Mouse (Mus musculus): ENCODE data around the gene Frrs1l. TPM values are rescaled to one million over a fixed set of nuclear protein-coding genes. Genes with fewer than 3 reads are reported as not detected.

Gene Frrs1l
- polyA plus RNA-seq (2017; shearing (Covaris generic)) = not detected

DNA sequence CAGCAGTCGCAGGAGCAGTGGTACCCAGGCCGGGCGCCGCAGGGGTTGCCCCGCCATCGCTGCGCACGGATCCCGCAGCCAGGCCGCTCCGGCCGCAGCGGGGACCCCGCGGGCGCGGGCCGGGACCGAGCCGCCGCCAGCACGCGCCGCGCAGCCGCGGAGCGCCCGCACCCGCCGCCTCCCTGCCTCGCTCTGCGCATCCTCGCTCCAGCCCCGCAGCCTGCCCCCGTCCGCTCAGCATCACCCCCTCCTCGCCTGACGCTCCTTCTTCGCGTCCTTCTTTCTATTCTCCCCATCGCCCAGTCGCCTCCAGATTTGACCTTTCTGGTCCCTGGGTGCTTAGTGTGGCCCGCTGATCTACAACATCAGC, at the start of gene Frrs1l:
Gene Frrs1l (minus strand): TSS at position 177 of the 370 bp plus-strand sequence.
- ATAC-seq = no peak

GRCm38 (mm10) chr4:57039127-57040031, 49.2 kb upstream of the Frrs1l start:
- no peak for ATAC-seq

- ATAC-seq = no peak
Observed at GRCm38 (mm10) chr4:57037554-57037953, 47.4 kb upstream of the Frrs1l start.

DNA sequence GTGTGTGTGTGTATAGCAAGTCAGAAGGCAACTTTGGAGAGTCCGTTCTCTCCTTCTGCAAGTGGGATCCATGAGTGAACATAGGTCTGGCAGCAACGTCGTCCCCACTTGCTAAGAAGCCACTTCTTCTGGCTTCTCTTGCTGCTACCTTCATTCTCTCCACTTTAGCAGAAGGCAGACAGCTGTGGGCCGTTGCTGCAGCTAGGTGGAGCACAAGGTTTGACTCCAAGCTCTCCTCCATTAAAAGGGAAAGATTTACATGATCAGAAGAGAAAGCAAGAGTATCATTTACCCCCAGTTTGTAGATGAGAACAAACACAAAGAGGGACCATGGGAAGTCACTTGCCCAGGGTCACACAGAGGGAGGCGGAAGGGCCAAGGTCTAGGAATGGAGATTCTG, 44.0 kb upstream of the Frrs1l start:
- ATAC-seq = no peak

DNA sequence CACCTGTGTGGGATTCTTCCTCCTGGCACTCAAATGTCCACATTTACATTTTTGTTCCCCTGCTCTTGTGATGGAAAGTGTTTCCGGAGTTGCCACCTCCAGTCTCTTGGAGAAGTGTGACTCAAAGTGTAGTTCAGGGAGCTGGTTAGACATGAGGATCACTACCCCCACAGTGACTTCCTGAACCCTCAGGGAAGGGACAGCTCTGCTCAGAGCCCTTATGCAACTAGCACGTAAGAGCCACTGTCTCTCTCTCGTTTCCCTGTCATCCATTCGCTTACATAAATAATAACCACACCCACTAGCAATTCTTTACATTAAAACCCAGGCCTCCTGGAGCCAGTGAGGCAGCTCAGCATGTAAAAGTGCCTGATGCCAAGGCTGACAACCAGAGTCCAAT, 41.2 kb upstream of the Frrs1l start:
- no peak for ATAC-seq

- ATAC-seq = peak; percentile 74
Observed at GRCm38 (mm10) chr4:57027954-57028353, 37.8 kb upstream of the Frrs1l start.

DNA sequence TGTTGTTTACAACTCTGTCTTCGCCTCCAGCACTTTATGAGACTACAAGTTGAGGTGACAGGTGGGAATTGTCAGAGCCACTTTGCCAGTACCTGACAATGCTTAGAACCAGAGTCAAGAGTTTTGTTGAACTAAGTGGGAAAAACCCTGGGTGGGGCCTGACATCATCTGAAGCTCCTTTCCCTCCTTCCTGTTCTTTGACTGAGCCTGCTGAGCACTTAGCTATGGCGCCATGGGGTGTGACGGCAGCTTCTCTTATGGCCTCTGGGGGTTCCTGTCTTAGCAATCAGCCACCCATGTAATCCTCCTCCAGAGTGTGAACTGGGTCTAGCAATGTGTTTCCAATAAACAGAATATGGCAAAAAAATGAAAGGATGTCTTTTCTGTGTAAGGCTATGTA, 33.3 kb upstream of the Frrs1l start:
- no peak for ATAC-seq

DNA sequence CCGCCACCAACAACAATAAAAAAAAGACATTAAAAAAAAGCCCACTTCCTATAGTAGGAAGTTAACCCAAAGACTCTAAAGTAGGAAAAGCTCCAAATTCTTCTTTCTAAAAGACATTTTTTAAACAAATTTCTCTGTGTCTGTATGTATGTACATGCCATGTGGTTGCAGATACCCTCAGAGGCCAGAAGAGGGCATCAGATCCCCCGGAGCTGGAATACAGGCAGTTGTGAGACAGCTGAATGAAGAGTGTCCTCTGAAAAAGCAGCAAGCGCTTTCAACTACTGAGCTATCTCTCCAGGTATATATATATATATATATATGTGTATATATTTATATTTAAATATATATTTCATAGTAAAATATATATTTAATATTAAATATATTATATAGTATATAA, 31.1 kb upstream of the Frrs1l start:
- ATAC-seq = no peak

DNA sequence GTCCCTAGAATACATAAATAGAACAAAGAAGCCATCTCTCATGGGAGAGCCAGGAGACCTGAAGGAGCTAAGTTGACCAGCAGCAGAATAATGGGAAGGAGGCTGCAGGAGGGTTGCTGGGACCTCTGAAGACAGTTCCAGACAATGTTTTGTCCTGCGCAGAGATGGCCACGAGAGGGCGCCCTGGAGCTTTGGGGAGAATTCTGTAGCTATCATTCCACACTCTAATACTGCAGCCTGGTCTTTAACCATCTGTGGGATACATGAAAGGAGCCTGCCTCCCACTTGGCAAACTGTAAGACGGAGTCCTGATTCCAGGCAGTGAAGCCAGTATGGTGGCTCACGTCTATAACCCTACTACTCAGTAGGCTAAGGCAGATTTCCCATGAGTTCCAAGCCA, 27.0 kb upstream of the Frrs1l start:
- ATAC-seq = no peak

DNA sequence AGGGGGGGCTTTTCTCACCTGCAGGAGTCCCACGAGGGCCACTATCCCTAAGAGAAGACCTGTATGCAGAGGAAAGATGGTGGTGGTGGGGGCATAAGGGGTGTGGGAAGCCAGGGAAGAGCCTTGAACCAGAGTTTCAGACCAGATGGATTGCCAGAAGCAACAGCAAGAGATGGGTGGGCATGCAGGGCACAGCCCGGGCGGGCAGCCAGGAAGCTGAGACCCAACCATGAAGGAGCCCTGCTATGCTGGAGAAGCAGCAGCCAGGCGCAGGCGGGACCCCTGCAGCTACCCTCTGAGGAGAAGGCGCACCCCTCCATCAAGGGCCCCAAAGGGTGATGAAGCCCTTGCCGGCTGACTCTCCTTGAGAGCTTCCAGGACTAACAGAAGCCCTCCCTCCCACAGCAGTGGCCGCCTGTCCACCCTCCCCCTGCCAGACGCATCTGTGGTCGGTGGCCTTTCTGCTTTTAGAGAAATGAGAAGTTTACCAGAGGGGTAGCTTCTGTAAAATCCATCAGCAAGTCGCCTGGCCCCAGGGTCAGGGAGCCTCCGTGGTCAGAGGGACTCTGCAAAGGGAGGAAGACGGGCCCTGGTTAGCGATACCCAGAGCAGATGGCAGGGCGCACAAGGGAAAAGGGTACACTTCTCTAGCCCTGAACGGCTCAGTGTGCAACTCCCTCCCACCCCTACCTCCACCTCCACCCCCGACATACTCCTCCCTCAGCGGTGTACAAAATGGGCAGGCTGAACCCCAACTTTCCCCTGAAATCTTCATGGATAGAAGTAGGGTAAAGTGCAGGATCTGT, 26.4 kb upstream of the Frrs1l start:
- ATAC-seq = no peak

GRCm38 (mm10) chr4:57015032-57015431, 24.8 kb upstream of the Frrs1l start:
- ATAC-seq = no peak

GRCm38 (mm10) chr4:57011454-57012046, 21.4 kb upstream of the Frrs1l start:
- no peak for ATAC-seq

DNA sequence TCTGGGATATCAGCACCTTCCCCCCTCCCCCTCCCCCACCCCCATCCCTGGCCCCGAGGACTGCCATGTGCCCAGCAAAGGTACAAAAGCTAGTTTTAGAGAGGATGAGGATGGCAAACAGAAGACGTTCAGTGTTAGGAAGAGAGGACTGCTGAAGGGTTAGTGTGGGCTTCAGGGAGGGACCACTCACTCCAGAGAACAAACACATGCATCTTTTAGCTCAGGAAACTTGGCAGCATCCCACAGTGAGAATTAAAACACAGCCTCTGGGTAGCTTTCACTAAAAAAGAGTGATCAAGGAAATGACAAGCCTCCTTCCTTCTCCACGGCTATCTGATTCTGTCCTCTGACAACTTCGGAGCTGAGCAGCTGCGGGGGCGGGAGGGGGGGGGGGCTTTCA, 20.7 kb upstream of the Frrs1l start:
- ATAC-seq = no peak

- ATAC-seq = no peak
Observed at GRCm38 (mm10) chr4:57010425-57010824, 20.2 kb upstream of the Frrs1l start.

DNA sequence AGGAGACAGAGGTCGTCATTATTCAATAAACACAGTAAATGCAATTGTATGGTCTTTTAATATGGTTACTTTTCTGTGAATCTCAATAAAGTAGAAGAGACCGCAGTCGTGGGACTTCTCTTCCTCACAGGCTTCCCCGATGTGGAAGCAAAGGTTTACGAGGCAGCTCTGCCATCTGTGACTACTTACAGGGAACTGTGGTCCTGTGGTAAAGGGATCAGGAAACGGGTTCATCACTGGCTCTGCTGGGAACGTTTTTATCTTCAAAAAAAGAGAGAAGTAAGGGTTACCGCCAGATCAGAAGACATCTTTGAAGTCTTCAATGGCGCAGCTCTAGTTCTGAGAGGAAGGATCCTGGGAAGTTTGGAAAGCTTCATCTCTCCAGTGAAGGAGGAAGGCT, 17.5 kb upstream of the Frrs1l start:
- ATAC-seq = no peak

DNA sequence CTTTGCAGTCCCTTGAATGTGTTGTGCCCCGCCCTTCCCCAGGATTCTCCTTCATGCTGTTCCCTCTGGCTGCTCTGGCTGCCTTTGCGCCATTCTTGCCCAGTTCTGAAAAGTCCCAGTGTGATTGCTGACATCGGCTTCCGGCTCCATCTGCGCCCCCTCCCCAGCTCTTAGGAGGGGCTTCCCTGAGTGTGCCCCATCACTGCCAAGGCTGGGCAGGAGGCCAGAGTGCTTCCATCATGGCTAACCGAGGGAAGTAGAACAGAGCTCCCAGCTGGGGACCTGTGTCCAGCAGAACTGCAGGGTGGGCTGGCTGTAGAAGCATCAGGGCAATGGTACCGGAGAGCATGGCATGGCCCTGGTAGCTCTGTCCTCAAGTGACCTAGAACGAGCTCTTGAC, 14.8 kb upstream of the Frrs1l start:
- ATAC-seq = no peak

DNA sequence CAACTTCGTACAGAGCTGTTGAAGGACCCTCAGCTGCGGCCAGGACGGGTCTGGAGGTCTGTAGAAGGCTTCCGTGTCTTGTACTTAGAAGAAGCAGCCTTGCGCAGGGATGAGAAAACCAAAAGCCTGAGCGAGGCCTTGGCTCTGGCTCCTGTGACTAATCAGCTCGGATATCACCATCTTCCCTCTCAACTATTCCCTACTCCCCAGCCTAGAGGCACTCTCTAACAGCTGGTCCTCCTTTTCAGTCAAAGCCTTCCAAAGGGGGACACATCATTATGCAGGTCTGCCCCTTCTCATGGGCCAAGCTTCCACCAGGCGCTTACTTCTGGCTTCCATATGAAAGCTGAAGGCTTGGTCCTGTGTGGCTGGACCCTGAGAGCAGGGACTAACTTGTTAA, 13.7 kb upstream of the Frrs1l start:
- no peak for ATAC-seq

GRCm38 (mm10) chr4:57002751-57003150, 12.6 kb upstream of the Frrs1l start:
- ATAC-seq = no peak

DNA sequence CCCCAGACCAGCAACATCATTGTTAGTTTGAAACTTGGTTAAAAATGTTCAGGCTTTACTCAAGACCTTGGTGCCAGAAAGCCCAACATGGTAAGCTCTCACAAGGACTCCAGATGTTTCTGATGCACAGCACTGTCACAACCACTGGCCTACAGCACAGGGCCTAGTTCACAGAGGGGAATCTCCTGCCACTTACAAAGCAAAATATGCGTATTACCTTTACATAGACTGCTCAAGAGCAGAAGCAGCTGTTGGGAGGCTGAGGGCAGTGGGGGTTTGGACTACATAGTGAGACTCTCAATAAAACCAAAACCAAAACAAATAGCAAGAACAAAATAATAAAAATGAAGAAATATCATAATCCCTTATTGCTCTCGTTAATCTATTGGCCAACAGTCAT, 11.2 kb upstream of the Frrs1l start:
- ATAC-seq = no peak

DNA sequence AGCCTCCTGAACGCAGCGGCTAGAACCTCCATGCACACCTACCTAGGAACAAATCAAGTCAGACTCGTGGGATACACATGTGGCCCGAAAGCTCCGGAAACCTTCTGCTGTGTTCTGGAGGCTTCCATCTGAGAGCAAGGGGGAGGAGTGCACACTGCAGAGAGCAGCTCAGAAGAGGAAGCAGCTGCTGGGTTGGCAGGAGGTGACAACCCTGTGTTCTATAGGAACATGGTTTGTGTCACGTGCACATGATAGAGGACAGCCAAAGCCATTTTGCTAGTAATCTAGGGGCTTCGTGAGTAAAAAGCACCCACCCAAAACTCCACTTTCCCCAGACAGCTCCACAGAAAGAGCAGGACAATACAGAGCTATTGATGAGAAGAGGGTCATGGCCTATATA, 3.1 kb upstream of the Frrs1l start:
- no peak for ATAC-seq

DNA sequence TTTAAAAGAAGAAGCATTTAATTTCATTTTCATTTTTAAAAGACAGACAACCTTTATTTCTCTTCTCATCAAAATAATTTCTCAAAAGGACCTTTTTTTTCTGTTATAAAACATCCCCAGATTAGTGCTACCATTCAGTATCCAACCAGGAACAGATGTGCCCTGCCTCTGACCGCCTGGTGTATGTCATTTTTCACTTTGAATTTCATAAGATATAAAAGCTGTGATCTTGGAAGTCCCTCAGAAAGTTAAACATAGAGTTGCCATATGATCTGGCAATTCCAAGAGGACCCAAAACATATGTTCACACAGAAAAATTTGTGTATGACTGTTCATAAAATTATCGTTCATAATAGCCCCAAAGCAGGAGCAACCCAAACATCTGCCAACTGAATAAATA, 1.8 kb upstream of the Frrs1l start:
- no peak for ATAC-seq

DNA sequence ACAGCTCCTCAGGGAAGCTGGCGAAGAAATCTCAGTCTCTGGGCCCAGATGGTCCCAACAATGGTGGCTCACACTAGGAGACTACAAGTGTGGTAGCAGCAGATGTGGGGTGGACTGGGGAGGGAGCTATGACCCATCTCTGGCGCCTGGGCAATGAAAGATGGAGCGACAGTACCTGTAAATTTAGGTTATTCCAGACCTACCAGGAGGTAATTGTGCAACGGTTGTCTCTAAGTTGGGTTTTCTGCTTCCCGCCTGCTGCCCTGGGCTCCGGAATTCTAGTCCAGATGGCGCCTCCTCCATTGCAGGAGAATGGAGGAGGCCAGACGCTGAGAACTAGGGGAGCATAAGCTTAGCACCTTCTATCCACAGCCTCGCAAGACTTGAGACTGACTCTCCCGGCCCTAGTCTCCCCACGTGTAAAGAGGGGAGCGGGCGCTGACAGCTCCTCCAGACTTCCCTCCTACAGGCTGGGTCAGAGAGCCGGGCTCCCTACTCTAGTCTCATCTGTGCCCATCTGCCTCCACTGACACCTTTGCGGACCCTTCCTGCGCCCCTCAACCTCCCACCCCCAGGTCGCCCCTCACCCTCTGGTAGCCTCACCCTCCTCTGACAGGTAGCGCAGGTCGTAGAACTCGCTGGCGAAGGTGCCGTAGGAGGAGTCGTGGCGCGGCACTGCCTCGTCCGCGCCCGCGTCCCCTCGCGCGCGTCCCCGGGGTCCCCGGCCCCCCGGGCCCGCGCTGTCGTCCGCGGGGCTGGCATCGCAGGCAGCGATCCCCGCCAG, 568 bp downstream of the Frrs1l start:
- ATAC-seq = no peak

All from CD4-positive, CD25-positive, alpha-beta regulatory T cell, adult 4 months (primary cell).